Mouse (Mus musculus): ENCODE data around the gene Pcbp3. TPM values are rescaled to one million over a fixed set of nuclear protein-coding genes. Genes with fewer than 3 reads are reported as not detected.
A peak's percentile ranks its signal among the peaks of the same experiment; 100 is the strongest.

Pcbp3 gene
- polyA plus RNA-seq, 1 experiment from 2014 or later = 51.1 TPM

- no peaks in the 10 kb centered on the region for H3K36me3 ChIP-seq (replicated peaks)
- 92% methylated on average over 7 of the region's 7 CpGs for WGBS
- ATAC-seq (ENCODE audit: low FRiP score) = no peak
- H3K27ac ChIP-seq = no peak overlapping the region
- H3K4me1 ChIP-seq = peaks cover 10% of the 10 kb centered on the region
- H3K9ac ChIP-seq = no peak overlapping the region
- H3K9me3 ChIP-seq = no peaks in the 10 kb centered on the region
- H3K4me3 ChIP-seq (replicated peaks) = no peak overlapping the region
- no peak overlapping the region for H3K4me2 ChIP-seq
- H3K27me3 ChIP-seq = no peaks in the 10 kb centered on the region
Observed at GRCm38 (mm10) chr10:76970974-76971373, 9.3 kb upstream of the Pcbp3 start.

GRCm38 (mm10) chr10:76964436-76964835 lies 2.7 kb upstream of the Pcbp3 start:
- H3K4me2 ChIP-seq = peak overlapping the region; percentile 19
- ATAC-seq (ENCODE audit: low FRiP score) = no peak
- H3K27ac ChIP-seq = peak overlapping the region; percentile 65
- no peak overlapping the region for H3K4me3 ChIP-seq (replicated peaks)
- peaks cover 44% of the 10 kb centered on the region for H3K4me1 ChIP-seq
- 21% methylated on average over 6 of the region's 6 CpGs for WGBS
- no peaks in the 10 kb centered on the region for H3K9me3 ChIP-seq
- H3K9ac ChIP-seq = no peak overlapping the region
- no peaks in the 10 kb centered on the region for H3K36me3 ChIP-seq (replicated peaks)
- H3K27me3 ChIP-seq = no peaks in the 10 kb centered on the region

- peaks cover 44% of the 10 kb centered on the region for H3K4me1 ChIP-seq
- H3K9ac ChIP-seq = no peak overlapping the region
- H3K4me2 ChIP-seq = peak overlapping the region; percentile 19
- no peaks in the 10 kb centered on the region for H3K36me3 ChIP-seq (replicated peaks)
- 47% methylated on average over 9 of the region's 9 CpGs for WGBS
- ATAC-seq (ENCODE audit: low FRiP score) = peak; percentile 4; the same call in 1 of the 2 replicates
- H3K27me3 ChIP-seq = no peaks in the 10 kb centered on the region
- H3K4me3 ChIP-seq (replicated peaks) = no peak overlapping the region
- H3K27ac ChIP-seq = peak overlapping the region; percentile 65
- no peaks in the 10 kb centered on the region for H3K9me3 ChIP-seq
Observed at GRCm38 (mm10) chr10:76963997-76964396, 2.3 kb upstream of the Pcbp3 start.

GRCm38 (mm10) chr10:76961156-76961555 lies 531 bp downstream of the Pcbp3 start:
- 8% methylated on average over 11 of the region's 11 CpGs for WGBS
- Histone ChIP-seq H3K27me3 (no peaks in the 10 kb centered on the region), H3K4me1 (peaks cover 49% of the 10 kb centered on the region), H3K4me3 (replicated peaks) (peak overlapping the region; percentile 69), H3K9ac (peak overlapping the region; percentile 82), H3K4me2 (peak overlapping the region; percentile 85), H3K36me3 (replicated peaks) (no peaks in the 10 kb centered on the region), H3K9me3 (no peaks in the 10 kb centered on the region), H3K27ac (no peak overlapping the region)
- peak; percentile 4 for ATAC-seq (ENCODE audit: low FRiP score)

GRCm38 (mm10) chr10:76958201-76958600 lies 3.5 kb downstream of the Pcbp3 start:
- ATAC-seq (ENCODE audit: low FRiP score) = no peak
- no peaks in the 10 kb centered on the region for H3K27me3 ChIP-seq
- peaks cover 29% of the 10 kb centered on the region for H3K4me1 ChIP-seq
- H3K9me3 ChIP-seq = no peaks in the 10 kb centered on the region
- H3K27ac ChIP-seq = no peak overlapping the region
- H3K9ac ChIP-seq = no peak overlapping the region
- no peaks in the 10 kb centered on the region for H3K36me3 ChIP-seq (replicated peaks)
- no peak overlapping the region for H3K4me3 ChIP-seq (replicated peaks)
- H3K4me2 ChIP-seq = no peak overlapping the region
- WGBS = 60% methylated on average over 3 of the region's 3 CpGs

- WGBS = 21% methylated on average over 6 of the region's 6 CpGs
- H3K27me3 ChIP-seq = no peaks in the 10 kb centered on the region
- no peak overlapping the region for H3K9ac ChIP-seq
- ATAC-seq (ENCODE audit: low FRiP score) = no peak
- H3K4me1 ChIP-seq = peaks cover 16% of the 10 kb centered on the region
- no peaks in the 10 kb centered on the region for H3K36me3 ChIP-seq (replicated peaks)
- H3K9me3 ChIP-seq = no peaks in the 10 kb centered on the region
- no peak overlapping the region for H3K4me2 ChIP-seq
- H3K4me3 ChIP-seq (replicated peaks) = no peak overlapping the region
- no peak overlapping the region for H3K27ac ChIP-seq
Observed at GRCm38 (mm10) chr10:76956200-76956599, 5.5 kb downstream of the Pcbp3 start.

- no peak overlapping the region for H3K27ac ChIP-seq
- H3K9me3 ChIP-seq = no peaks in the 10 kb centered on the region
- H3K4me1 ChIP-seq = no peaks in the 10 kb centered on the region
- 69% methylated on average over 4 of the region's 4 CpGs for WGBS
- no peaks in the 10 kb centered on the region for H3K36me3 ChIP-seq (replicated peaks)
- H3K9ac ChIP-seq = no peak overlapping the region
- H3K4me3 ChIP-seq (replicated peaks) = no peak overlapping the region
- H3K27me3 ChIP-seq = no peaks in the 10 kb centered on the region
- no peak for ATAC-seq (ENCODE audit: low FRiP score)
- no peak overlapping the region for H3K4me2 ChIP-seq
Observed at GRCm38 (mm10) chr10:76941038-76941437, 20.6 kb downstream of the Pcbp3 start.

GRCm38 (mm10) chr10:76936827-76937226 lies 24.9 kb downstream of the Pcbp3 start:
- Histone ChIP-seq H3K4me1 (no peaks in the 10 kb centered on the region), H3K36me3 (replicated peaks) (no peaks in the 10 kb centered on the region), H3K9ac (no peak overlapping the region), H3K27me3 (no peaks in the 10 kb centered on the region), H3K27ac (no peak overlapping the region), H3K9me3 (no peaks in the 10 kb centered on the region), H3K4me3 (replicated peaks) (no peak overlapping the region), H3K4me2 (no peak overlapping the region)
- WGBS = 94% methylated on average over 6 of the region's 6 CpGs
- no peak for ATAC-seq (ENCODE audit: low FRiP score)

GRCm38 (mm10) chr10:76934805-76935204 lies 26.9 kb downstream of the Pcbp3 start:
- Histone ChIP-seq H3K27me3 (no peaks in the 10 kb centered on the region), H3K9ac (no peak overlapping the region), H3K36me3 (replicated peaks) (no peaks in the 10 kb centered on the region), H3K4me1 (no peaks in the 10 kb centered on the region), H3K4me2 (no peak overlapping the region), H3K4me3 (replicated peaks) (no peak overlapping the region), H3K27ac (no peak overlapping the region), H3K9me3 (no peaks in the 10 kb centered on the region)
- 79% methylated on average over 5 of the region's 5 CpGs for WGBS
- ATAC-seq (ENCODE audit: low FRiP score) = no peak

GRCm38 (mm10) chr10:76931794-76932193 lies 29.9 kb downstream of the Pcbp3 start:
- no peaks in the 10 kb centered on the region for H3K9me3 ChIP-seq
- WGBS = 74% methylated on average over 1 of the region's 1 CpGs

GRCm38 (mm10) chr10:76931122-76931521 lies 30.6 kb downstream of the Pcbp3 start:
- ATAC-seq (ENCODE audit: low FRiP score) = no peak
- 95% methylated on average over 6 of the region's 6 CpGs for WGBS

More at GRCm38 (mm10) chr10:76931794-76932193, 29.9 kb downstream of the Pcbp3 start:
- Histone ChIP-seq H3K27ac (no peak overlapping the region), H3K36me3 (replicated peaks) (no peaks in the 10 kb centered on the region), H3K4me3 (replicated peaks) (no peak overlapping the region), H3K9ac (no peak overlapping the region), H3K27me3 (no peaks in the 10 kb centered on the region), H3K4me2 (no peak overlapping the region), H3K4me1 (no peaks in the 10 kb centered on the region)
- no peak for ATAC-seq (ENCODE audit: low FRiP score)

GRCm38 (mm10) chr10:76924441-76924840 lies 37.2 kb downstream of the Pcbp3 start:
- H3K27me3 ChIP-seq = no peaks in the 10 kb centered on the region
- 88% methylated on average over 2 of the region's 2 CpGs for WGBS
- ATAC-seq (ENCODE audit: low FRiP score) = no peak
- H3K9me3 ChIP-seq = peaks cover 1% of the 10 kb centered on the region; the same call in 1 of the 2 replicates
- H3K9ac ChIP-seq = no peak overlapping the region
- H3K4me1 ChIP-seq = no peaks in the 10 kb centered on the region
- no peak overlapping the region for H3K4me3 ChIP-seq (replicated peaks)
- H3K27ac ChIP-seq = no peak overlapping the region
- no peak overlapping the region for H3K4me2 ChIP-seq
- no peaks in the 10 kb centered on the region for H3K36me3 ChIP-seq (replicated peaks)

More at GRCm38 (mm10) chr10:76931122-76931521, 30.6 kb downstream of the Pcbp3 start:
- no peak overlapping the region for H3K4me2 ChIP-seq
- no peaks in the 10 kb centered on the region for H3K27me3 ChIP-seq
- H3K9me3 ChIP-seq = no peaks in the 10 kb centered on the region
- no peaks in the 10 kb centered on the region for H3K4me1 ChIP-seq
- no peak overlapping the region for H3K9ac ChIP-seq
- no peak overlapping the region for H3K27ac ChIP-seq
- no peak overlapping the region for H3K4me3 ChIP-seq (replicated peaks)
- H3K36me3 ChIP-seq (replicated peaks) = no peaks in the 10 kb centered on the region

- no peaks in the 10 kb centered on the region for H3K4me1 ChIP-seq
- no peak overlapping the region for H3K4me2 ChIP-seq
- ATAC-seq (ENCODE audit: low FRiP score) = no peak
- WGBS = 94% methylated on average over 3 of the region's 3 CpGs
- H3K9me3 ChIP-seq = peaks cover 9% of the 10 kb centered on the region
- no peaks in the 10 kb centered on the region for H3K36me3 ChIP-seq (replicated peaks)
- no peak overlapping the region for H3K9ac ChIP-seq
- H3K4me3 ChIP-seq (replicated peaks) = no peak overlapping the region
- H3K27ac ChIP-seq = no peak overlapping the region
- no peaks in the 10 kb centered on the region for H3K27me3 ChIP-seq
Observed at GRCm38 (mm10) chr10:76918086-76918485, 43.6 kb downstream of the Pcbp3 start.
